Mouse (Mus musculus) C2C12 (cell line): ENCODE measurements at regions not wholly inside any gene's neighbourhood (a gene's known extent, or its start where the extent isn't known, plus 50 kb on each side); places are given as distances from the start of the nearest gene placed in this dataset.

Experiments used
- CEBPB ChIP-seq: IDR thresholded peaks from one replicate; pipeline ENCODE4 v1.6.1; 2011; ENCODE audit warnings: low read depth, mild to moderate bottlenecking, control low read depth, moderate library complexity
- CTCF ChIP-seq: IDR thresholded peaks from one replicate; pipeline ENCODE4 v1.5.1; 2011; ENCODE audit not compliant: control insufficient read depth, insufficient read depth, insufficient read length
- MAX ChIP-seq: IDR thresholded peaks from one replicate; pipeline ENCODE4 v1.6.1; 2011; ENCODE audit warnings: mild to moderate bottlenecking, control low read depth
- MYOG ChIP-seq: IDR thresholded peaks from one replicate; pipeline ENCODE4 v1.6.1; 2011; ENCODE audit not compliant: control insufficient read depth, insufficient read length; ENCODE audit errors: extremely low read depth
- USF1 ChIP-seq: IDR thresholded peaks from one replicate; pipeline ENCODE4 v1.6.1; 2011; ENCODE audit warnings: low read depth, mild to moderate bottlenecking, control low read depth, moderate library complexity

GRCm38 (mm10) chr1:126911277-126912060, 80.9 kb upstream of the Nckap5 start:
- TF ChIP-seq CTCF (no peak), CEBPB (no peak), MAX (no peak), USF1 (no peak), MYOG (no peak)
